Mouse (Mus musculus): ENCODE results near the gene Ppp3ca. TPM values are rescaled to one million over a fixed set of nuclear protein-coding genes. Genes with fewer than 3 reads are reported as not detected.

Gene Ppp3ca
- total RNA-seq, 2 experiments from 2014 or later = 56.6 to 72.4 TPM

DNA sequence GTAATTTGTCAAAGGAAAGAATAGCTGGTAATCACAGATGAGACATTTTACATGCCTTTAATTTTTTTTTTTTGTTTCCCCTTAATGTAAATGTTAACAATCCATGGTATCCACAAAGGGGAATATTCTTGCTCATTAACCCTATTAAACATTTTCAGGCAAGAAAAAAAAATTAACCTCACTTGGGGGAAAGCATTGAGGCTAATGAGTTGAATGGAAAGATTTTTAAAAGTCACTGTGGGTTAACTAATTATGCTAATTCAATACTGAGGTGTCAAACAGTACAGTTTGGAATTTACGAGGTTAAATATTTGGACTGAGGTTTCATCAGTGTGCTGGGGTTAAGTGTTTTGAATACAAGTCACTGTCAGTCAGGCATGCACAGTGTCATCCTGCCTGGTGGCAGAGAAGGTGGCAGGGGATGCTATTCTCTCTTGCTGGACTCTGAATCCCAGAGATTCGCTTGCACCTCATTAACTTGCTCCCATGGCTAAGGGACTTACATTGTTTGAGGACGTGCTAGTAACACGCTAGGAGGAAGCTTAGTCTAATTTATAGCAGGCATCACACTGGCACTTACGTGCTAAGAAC is 82.3 kb downstream of the Ppp3ca start:
- ATAC-seq (replicated peaks; ENCODE audit: poor library complexity, severe bottlenecking) = no peak

DNA sequence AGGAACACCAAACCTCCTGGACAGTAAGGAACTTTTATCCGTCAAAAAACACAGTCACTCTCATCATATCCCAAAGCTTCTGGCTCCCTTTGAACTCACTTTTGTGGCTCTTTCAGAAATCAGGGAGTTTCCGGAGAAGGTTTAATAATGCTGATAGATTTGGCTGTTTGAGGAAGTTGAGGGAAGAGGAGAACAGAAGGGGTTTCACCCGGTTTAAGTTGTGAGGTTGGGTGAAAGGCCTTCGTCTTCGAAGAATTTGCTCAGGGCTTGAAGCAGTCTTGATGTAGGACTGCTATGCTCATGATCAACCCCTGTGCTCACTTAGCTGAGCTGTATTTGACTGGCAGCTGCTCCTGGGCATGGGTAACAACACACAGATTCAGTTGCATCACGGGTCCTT is 86.2 kb downstream of the Ppp3ca start:
- peak; percentile 62 for ATAC-seq (replicated peaks; ENCODE audit: poor library complexity, severe bottlenecking)

DNA sequence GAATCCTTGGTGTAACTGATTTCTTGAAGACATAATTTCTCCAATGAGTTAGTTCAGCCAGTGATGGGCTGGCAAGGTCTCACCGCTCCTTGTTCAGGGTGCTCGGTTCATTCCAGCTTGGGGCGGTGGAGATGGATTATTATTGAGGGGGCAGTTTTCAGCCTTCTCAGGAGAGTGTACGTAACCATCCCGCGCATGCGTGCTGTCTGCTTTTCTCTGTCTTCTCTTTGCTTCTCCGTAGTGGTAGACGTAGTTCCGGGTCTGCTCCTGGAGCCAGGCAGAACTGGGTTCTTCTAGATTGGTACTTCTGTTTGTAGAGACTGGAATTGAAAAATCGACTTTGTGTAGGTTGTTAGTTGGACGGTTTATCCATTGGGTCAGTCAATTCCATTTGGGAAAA is 89.5 kb downstream of the Ppp3ca start:
- ATAC-seq (replicated peaks; ENCODE audit: poor library complexity, severe bottlenecking) = no peak

DNA sequence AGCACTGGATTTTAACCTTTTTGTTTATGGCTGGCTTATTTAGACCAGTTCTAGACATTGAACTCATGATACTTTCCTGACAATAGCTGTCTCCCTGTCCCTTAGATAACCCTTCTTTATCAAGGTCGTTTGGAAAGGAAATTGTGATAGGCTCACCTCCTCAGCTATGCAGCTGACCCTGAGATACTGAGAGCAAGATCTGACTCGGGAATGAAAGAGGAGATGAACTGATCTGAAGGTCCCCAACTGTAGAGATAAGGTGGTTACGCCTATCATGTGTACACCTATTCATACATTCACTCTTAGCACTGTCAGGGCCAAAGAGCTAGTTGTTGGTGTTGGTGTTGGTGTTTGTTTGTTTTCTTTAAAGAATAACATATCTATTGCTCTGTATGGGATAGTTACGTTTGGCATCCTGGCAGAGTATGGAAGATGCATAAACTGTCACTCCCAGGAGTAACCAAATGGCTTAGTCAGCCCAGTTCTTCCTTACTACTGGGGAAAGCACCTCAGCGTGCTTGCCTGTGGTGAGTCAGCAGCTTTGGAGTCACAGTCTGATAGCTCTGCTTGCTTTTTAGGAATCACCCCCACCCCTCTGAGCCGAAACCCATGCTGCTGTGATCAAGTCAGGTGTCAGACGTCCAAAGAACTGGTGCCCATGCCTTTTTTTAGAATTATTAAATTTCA is 91.5 kb downstream of the Ppp3ca start:
- ATAC-seq (replicated peaks; ENCODE audit: poor library complexity, severe bottlenecking) = peak; percentile 65

DNA sequence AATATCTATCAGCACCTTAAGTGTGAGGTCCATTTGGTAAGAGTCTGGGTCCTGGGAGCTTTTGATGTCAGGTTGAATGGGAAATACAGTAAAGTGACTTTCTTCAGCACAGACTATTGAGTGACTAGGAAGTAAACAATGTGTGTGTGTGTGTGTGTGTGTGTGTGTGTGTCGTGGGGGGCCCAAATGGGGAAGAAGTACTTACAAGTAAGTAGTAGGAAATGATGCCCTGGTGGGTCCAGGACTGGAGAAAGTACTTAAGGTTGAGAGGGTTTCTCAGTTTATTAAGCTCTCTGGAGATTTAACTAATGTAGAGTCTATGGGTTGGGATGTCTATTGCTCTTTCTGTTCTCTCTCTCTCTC is 92.0 kb downstream of the Ppp3ca start:
- ATAC-seq (replicated peaks; ENCODE audit: poor library complexity, severe bottlenecking) = peak; percentile 71

DNA sequence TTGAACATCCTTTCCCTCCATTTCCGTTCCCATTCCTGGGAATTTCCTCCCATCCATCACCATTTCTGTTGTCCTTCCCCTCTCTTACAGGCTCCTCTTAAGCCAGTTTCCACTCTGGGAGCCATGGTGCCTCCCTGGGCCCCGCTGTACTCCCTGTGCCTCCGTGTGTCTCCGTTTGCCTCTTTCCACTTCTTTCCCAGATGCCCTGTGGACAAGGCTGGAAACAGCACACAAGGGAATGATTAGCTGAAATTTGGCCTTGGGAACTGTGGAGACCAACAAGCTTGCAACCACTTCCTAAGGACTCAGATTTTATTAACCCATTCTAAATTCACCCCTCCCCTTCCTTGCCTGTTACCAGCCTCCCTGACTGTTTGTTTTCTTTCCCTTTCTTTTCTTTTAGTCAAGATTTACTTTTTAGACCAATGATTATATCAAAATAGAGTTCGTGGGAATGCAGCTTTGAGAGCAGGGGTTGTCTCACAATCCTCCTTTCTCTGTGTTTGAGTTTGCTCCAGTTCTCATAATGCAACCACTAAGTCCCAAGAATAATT is 93.9 kb downstream of the Ppp3ca start:
- ATAC-seq (replicated peaks; ENCODE audit: poor library complexity, severe bottlenecking) = no peak

DNA sequence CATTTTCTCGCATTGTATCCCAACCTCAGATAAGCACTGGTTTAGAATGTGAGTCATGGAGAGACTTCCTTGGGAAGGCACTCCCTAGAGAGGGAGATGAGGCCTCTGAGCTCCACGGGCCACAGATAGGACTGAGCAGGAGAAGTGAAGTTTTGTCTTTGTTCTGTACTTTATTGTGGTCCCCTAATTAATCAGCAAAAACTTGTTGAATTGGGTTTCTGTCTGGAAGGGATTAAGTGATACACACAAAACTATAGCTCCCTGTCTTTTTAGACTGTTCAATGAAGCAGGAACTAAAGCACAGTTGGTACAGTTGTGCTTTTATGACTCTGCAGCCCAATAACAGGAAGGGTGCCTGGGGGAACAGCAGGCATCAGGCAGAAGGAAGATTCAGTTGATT is 95.6 kb downstream of the Ppp3ca start:
- ATAC-seq (replicated peaks; ENCODE audit: poor library complexity, severe bottlenecking) = no peak

DNA sequence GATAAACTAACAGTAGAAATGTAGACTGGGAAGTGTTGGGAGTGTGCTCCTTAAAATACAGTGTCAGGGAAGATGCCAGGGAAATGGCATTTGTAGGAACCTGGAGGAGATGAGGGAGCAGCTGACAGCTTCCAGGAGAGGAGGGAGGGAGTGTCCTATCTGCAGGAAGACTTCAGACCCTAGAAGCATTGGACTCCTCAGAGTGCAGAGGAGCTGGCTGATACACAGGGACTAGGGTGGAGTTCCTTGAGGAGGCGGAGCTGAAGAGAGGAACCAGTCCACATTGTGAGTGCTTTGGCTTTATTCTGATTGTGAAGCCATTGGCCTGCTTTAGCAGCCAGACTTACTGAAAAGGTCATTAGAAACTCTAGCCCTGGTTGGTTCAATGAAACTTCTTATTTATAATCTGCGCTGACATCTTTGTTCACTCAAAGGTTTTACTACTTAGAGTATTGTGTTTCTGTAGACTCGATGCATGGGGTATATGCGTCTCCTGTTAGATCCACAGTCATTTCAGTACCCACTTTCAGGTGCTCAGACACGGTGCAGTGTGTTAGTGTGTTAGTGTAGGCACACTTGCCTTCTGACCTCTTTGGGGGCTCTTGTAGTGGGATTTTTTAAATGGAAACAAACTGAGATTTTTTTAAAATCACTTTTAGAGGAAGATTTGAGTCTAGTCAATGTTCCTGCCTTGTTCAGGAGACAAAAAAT is 99.0 kb downstream of the Ppp3ca start:
- ATAC-seq (replicated peaks; ENCODE audit: poor library complexity, severe bottlenecking) = peak; percentile 39; the same call in 1 of the 2 replicates

DNA sequence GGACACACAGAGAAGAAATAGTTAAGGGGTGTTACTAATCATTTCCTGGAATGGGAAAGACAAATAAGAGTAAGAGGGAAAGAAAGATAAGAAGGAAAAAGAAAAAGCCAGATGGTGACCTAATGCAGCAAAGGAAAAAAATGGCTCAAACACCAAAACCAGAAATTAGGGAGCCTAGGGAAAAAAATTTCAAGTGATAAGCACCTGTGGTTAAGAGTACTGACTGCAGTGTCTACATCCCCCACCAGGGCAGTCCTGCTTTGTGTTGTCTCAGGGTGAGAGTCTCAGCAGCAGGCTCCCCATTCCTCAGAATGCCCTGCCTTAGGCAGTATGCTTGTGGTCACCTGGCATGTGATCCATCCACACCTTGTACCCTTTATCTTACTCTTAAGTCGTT is 99.6 kb downstream of the Ppp3ca start:
- ATAC-seq (replicated peaks; ENCODE audit: poor library complexity, severe bottlenecking) = 0 out of 2 replicates have a peak, but pooled peaks have one; percentile 16

DNA sequence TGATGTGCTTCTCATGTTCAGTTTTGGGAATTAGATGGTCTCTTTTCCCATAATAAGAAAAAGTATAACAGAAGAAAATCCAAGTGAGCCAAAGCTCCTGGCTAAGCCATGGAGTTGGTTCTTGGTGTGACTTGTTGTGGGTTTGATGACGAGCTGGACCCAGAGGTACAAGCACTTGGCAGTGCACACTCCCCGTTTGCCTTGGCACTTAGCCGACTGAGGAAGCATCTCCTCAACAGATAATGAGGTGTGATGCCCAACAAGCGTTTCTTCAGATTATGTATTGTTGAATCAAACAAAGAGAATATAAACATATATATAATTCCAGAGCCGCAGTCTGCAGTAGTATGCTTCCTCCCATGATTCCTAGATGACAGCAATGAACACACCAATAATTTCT is 101.8 kb downstream of the Ppp3ca start:
- no peak for ATAC-seq (replicated peaks; ENCODE audit: poor library complexity, severe bottlenecking)

DNA sequence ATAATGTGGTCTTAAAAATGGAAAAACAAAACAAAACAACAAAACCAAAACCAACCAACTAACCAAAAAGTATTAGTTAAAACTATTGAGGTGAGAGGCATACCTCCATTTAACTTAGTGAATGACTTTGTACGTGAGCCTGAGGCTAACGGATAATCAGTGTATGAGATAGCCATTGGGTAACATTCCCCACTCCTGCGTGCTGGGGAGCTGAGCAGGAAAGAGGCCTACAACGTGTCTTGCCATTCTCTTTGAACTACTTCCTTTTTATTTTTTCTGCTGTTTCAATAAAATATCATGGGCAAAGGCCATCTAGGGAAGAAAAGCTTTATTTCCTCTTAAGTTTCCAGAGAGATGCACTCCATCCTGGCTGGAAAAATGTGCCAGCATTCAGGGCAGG is 103.3 kb downstream of the Ppp3ca start:
- peak; percentile 88 for ATAC-seq (replicated peaks; ENCODE audit: poor library complexity, severe bottlenecking)

DNA sequence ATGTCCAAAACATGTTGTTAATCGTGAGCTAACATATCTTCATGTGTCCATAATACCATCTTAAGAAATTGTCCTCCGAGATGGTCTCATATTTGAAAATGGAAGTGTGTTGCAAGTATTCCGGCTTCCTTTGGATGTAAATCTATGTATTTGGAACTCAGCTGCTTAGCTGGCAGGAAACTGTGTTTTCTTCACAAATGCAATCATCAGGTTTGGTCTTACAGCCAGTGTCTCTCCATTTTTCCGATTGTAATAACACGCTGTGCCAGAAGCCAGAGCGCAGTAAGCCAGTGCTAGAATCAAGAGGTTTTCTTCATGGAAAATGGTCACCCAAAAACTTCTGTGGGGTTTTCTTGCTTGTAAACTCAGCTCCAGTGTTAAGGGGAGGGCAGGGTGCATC is 104.3 kb downstream of the Ppp3ca start:
- no peak for ATAC-seq (replicated peaks; ENCODE audit: poor library complexity, severe bottlenecking)

DNA sequence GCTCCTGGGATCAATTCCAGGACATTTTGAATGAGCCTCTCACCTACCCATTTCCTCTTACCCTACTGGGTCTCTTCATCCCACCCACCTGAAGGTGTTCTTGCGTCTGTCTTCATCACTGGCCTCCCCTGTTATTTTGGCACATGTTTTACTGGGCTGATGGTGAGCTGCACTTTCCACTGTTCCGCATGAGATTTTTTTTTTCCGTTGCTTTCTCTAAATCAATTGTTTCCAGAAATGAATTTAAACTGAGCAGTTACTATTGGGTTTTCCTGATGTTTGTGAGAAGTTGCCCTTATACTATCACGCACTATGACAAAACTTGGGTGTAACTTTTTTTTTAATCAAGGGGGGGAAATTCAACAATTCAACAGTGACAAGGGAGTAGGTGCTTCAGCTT is 106.6 kb downstream of the Ppp3ca start:
- ATAC-seq (replicated peaks; ENCODE audit: poor library complexity, severe bottlenecking) = no peak

DNA sequence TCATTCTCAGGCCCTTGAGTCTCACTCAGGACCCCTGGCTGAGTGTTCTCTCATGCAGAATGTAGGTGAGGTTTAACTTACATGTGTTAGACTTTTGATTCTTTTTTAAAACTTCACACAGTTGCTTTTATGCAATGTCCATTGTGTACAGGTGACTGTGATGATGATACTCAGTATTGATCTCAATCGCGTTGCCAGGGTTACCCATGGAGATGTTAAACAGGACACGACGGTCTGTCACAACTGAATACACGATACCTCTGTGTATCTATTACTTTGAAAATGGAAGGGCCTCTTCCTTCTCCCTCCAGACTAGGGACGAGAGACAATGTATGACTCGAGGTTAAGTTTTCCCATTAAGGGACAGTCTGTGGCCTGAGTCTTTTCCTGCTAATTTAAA is 107.5 kb downstream of the Ppp3ca start:
- no peak for ATAC-seq (replicated peaks; ENCODE audit: poor library complexity, severe bottlenecking)

DNA sequence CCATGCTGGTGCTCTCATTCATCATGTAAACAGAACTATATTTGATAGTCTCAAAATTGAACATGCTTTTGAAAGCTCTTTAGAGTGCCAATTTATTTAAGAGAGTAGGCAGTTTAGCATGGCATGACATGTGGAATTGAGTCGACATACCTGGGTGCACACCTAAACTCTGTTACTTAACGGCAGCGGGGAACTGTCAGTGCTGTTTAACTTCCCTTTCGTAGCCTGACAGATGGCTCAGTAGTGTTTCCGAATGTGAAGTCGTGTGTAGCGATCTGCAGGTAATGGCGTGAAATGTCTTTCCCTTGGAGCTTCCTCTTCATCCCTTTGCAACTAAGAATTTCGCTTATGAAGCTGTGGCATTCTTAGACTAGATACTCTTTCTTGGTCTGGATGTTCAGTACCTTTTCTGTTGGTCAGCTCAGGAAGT is 107.9 kb downstream of the Ppp3ca start:
- no peak for ATAC-seq (replicated peaks; ENCODE audit: poor library complexity, severe bottlenecking)

DNA sequence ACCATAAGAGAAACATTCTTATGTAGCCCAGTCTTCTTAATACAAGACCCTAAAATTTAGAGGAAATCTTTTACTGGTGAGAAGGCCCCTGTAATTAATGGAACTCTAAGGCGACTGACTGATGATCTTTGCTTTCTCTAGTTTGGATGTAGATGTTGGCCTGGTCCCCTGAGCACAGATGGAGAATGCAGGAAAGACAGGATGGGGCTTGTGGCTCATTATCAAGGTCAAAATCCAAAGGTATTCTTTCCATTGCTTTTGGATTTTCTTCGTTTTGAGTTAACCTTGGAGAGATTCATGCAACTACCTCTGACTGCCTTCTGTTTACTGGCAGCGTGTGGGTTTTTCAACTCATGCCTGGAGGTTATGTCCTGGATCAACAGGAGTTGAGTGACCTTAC is 110.4 kb downstream of the Ppp3ca start:
- ATAC-seq (replicated peaks; ENCODE audit: poor library complexity, severe bottlenecking) = no peak

DNA sequence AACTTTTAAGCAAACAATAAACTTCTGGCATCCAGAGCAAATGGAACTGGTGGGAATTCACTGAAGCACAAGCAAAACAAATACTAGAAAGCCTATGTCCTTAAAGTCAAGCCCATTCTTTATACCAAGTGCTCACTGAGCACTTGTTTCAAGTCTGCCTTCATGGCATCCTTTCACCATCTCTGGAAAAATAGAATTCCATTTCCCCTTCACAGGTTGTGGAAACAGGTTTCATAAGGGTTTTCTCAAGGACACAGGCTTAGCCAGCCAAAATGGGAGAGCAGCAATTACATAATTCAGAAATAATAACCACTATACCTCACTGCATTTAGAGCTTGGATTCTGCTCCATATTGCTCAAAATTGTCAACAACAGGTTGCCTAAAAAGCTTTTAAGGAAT is 112.1 kb downstream of the Ppp3ca start:
- no peak for ATAC-seq (replicated peaks; ENCODE audit: poor library complexity, severe bottlenecking)

DNA sequence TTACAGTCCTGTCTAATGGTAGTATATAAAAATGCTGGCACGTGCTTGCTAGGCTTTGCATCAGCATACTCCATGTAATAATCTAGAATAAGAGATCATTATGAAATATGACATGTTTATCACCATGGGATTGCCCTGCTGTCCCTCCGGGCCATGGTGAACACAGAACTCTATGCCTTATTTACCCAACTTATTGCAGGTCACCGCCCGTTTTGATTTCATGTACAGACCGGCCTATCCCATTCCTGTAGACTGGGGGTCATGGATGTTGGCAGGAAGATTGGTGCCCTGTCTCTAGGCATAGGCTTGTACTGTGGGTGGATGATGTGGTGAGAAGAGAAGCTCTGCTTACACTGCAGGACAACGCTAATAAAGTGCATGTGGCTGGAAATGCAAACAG is 115.8 kb downstream of the Ppp3ca start:
- no peak for ATAC-seq (replicated peaks; ENCODE audit: poor library complexity, severe bottlenecking)

DNA sequence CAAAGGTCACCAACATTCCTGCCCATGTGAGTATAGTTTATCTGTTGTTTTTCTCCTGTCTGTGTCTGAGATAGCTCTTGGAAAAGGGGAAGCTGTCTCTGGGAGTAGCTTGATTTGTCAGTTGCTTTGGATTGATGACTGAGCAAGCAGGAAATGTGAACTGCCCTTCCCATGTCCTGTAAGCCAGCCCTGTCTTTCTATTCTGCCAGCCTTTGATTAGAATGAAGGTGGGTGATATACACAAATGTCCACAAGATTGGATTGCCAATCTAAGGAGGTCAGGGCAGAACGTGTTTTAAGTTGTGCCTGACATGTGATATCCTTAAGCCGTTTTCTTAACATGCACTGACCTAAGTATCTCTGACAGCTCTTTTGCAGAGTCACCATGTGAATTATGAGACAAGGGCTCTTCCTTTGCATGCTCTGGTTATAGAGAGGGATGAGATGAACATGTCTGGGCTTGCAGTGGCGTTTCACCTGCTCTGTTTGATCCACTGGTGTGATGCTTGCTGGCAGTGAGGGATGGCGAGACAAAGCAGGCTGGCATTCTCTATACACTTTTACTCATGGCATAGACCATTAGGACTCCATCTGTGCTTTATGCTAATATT is 120.4 kb downstream of the Ppp3ca start:
- ATAC-seq (replicated peaks; ENCODE audit: poor library complexity, severe bottlenecking) = peak; percentile 57

DNA sequence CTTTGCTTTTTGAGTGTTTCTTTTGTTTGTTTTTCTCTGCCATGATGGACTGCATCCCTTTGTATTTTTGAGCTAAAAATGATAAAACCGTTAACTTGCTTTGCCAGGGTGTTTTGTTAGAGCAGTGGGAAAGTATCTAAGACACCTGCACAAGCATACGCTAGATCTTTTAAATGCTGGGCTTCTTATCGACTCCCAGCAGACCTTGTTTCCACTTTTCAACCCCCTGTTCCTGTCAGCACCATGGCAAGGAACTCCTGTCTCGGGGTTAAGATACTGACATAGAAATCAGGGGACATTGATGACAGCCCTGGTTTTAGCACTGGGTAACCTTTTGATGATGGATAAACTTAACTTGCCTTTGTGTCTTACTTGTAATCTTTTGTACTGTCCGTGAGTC is 121.5 kb downstream of the Ppp3ca start:
- no peak for ATAC-seq (replicated peaks; ENCODE audit: poor library complexity, severe bottlenecking)

DNA sequence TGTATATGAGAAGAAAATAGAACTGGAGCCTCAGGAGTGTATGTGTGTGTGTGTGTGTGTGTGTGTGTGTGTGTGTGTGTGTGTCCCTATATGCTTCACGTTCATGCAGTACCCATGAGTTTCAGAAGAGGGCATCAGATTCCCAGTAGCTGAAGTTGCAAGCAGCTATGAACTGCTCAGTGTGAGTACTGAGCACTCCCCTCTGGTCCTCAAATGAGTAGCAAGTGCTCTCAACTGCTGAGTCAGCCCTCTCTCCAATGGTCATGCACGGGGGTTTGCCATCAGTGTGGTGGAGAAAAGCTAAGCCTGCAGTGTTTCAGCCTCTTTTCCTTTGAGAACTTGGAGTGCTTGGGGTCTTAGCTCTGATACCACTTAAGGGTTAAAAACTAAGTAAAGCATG is 122.0 kb downstream of the Ppp3ca start:
- ATAC-seq (replicated peaks; ENCODE audit: poor library complexity, severe bottlenecking) = no peak
